Mouse (Mus musculus) brain, embryonic 14.5 days (tissue): ENCODE measurements around the gene Ptgir. TPM values are rescaled to one million over a fixed set of nuclear protein-coding genes. Genes with fewer than 3 reads are reported as not detected.

Experiments used
- DNase-seq: peaks from one replicate; pipeline ENCODE4 v3.0.0-alpha.2; 2011; ENCODE audit warnings: low read depth
- CTCF ChIP-seq: fragments of 200-500 bp; IDR thresholded peaks from 2 replicates; pipeline ENCODE4 v1.5.1; 2012; ENCODE audit warnings: inconsistent platforms, mild to moderate bottlenecking, moderate library complexity, borderline replicate concordance; ENCODE audit not compliant: insufficient read depth, insufficient read length; ENCODE audit errors: extremely low read depth
- POLR2A ChIP-seq: fragments of 200-500 bp; IDR thresholded peaks from 2 replicates; pipeline ENCODE4 v1.6.1; 2012; ENCODE audit warnings: mild to moderate bottlenecking, inconsistent platforms, borderline replicate concordance; ENCODE audit not compliant: poor library complexity, insufficient read depth, insufficient read length, severe bottlenecking; ENCODE audit errors: extremely low read depth
- polyA plus RNA-seq: library from polyadenylated mRNA; depleted of rRNA; stranded (reverse); fragments of >200 nt; gene quantifications from 2 replicates; pipeline ENCODE4 v1.2.3, GENCODE M21; 2012

Ptgir gene
- polyA plus RNA-seq, 1 experiment = 0.75 TPM

- DNase-seq = peak; percentile 30
- no peak for TF ChIP-seq POLR2A
- TF ChIP-seq CTCF = no peak
Measured at GRCm38 (mm10) chr7:16876006-16876405, 30.3 kb upstream of the Ptgir start.

DNA sequence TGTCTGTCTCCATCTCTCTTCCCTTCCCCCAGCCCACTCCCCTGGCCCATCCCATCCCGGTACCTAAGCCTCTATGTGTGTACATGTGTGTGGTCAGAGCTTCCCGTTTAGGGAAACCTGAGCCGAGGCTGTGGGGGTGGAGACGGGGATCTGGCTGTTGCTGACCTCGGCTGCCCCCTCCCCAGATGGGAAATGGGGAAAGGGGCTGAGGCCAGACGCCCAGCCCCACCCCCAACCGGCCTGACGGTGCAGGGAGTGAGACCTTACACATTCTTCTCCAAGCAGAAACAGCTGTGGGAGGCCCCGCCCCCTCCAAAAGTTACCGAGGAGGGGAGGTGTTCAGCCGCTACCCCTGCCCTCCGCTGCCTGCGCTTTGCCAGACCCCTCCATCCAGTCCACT, 29.7 kb upstream of the Ptgir start:
- no peak for TF ChIP-seq POLR2A
- TF ChIP-seq CTCF = no peak
- no peak for DNase-seq

GRCm38 (mm10) chr7:16877717-16878116, 28.6 kb upstream of the Ptgir start:
- no peak for DNase-seq
- TF ChIP-seq POLR2A = no peak
- TF ChIP-seq CTCF = no peak

DNA sequence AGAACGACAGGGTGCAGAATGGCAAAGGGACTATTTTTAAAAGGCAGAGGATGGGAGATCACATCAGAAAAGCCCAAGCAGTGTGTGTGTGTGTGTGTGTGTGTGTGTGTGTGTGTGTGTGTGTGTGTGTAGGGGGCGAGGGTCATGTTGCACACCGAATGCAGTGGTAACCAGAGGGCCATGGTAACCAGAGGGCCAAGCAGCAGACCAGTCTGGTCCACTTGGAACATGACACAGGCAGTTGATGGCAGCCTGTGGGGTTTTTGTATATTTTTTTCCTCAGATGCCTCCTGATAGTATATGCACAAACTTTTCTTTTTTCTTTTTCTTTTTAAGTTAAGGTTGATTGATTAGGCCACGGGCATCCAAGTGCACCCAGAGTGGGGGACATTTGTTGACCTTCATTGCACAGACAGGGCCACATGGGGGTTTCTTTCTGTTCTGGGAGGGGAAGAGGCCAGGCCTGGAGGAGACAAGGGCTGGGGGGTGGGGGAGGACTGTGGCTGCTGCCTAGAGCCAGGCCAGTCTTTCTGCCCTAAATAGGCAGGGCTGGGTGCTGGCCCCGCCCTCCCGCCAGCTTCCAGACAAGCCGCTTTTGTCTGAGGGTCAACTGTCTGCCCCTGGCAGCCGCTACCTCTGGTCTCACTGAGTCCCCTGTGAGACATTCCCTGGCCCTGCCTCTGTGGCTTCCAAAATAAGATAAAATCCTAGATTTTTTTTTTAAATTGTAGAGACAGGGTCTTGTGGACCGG, 26.3 kb upstream of the Ptgir start:
- no peak for TF ChIP-seq POLR2A
- TF ChIP-seq CTCF = no peak
- DNase-seq = peak; percentile 87

DNA sequence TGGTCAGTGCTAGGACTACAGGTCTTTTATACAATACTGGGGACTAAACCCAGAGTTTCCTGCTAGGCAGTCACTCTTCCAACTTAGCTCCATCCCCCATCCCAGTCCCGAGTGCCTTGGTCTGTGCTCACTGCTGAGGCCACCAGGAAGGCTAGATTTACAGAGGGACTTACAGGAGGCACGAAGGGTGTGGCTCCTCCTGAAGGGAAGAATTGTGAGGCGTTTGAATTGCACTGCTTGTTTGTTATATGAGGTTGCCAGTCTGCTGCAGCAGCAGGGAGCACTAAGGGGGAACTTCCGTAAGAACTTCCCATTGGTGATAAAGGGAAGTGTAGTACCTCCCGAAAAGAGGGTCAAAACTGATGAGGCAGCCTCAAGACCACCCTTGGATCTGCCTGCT, 25.7 kb upstream of the Ptgir start:
- TF ChIP-seq CTCF (no peak), POLR2A (no peak)

DNA sequence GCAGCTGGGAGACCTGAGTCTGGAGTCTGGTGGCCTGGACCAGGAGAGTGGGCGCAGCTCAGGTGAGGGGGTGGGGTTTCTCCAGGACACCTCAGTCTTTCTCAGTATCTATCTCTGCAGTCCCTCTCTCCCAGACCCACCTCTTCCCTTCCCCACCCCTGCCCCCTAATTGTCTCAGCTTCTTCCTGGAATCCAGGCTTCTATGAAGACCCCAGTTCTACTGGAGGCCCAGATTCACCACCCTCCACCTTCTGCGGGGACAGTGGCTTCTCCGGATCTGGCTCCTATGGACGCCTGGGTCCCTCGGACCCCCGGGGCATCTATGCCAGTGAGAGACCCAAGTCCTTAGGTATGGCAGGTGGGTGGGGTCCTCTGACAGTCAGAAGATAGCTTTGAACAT, 23.1 kb upstream of the Ptgir start:
- TF ChIP-seq POLR2A (no peak), CTCF (no peak)
- DNase-seq = no peak

More for the DNA sequence above, 25.7 kb upstream of the Ptgir start:
- no peak for DNase-seq

GRCm38 (mm10) chr7:16884334-16884733, 22.0 kb upstream of the Ptgir start:
- no peak for DNase-seq
- TF ChIP-seq POLR2A (no peak), CTCF (no peak)

GRCm38 (mm10) chr7:16885271-16885776, 21.0 kb upstream of the Ptgir start:
- DNase-seq = peak; percentile 44
- TF ChIP-seq CTCF (no peak), POLR2A (no peak)

DNA sequence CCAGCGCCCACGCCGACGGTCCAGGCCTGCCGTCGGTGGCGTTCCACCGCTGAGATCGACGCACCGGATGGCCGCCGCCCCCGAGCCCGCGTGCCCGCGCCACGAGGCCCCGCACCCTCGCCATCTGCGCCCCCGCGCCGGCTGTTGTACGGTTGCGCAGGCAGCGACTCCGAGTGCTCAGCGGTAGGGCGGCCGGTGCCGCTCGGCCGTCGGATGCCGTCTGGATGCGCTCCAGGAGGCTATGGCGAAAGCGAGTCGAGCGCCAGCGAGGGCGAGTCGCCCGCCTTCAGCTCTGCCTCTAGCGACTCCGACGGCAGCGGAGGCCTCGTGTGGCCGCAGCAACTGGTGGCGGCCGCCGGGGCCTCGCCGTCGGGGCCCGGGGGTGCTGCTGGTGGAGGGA, 20.4 kb upstream of the Ptgir start:
- TF ChIP-seq POLR2A (no peak), CTCF (no peak)
- no peak for DNase-seq

DNA sequence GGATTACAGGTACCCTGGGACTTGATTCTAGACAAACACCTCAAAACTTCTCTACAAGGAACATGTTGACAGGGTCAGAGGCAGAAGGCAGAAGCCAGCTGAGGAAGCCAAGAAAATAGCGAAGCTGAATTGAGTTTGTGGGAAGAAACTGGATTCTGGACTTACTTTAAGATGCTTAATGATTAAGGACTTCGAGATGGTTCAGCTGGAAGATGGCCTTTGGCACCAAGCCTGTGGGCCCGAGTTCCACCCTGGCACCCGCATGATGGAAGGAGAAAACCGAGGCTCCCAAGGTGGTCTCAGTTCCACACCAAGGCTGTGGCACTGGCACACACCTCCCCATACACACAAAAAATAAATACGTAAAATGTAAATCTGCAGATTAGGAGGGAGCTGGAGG, 15.8 kb upstream of the Ptgir start:
- DNase-seq = no peak
- TF ChIP-seq CTCF (no peak), POLR2A (no peak)

- TF ChIP-seq POLR2A (no peak), CTCF (no peak)
- no peak for DNase-seq
Measured at GRCm38 (mm10) chr7:16890944-16891343, 15.3 kb upstream of the Ptgir start.

GRCm38 (mm10) chr7:16891641-16892351, 14.5 kb upstream of the Ptgir start, which contains the start of gene Gng8:
Gene Gng8 (plus strand): TSS chr7:16891786.
- TF ChIP-seq POLR2A = no peak
- TF ChIP-seq CTCF = peak; percentile 90
- DNase-seq = peak; percentile 94

- TF ChIP-seq POLR2A = no peak
- no peak for TF ChIP-seq CTCF
- DNase-seq = no peak
Measured at GRCm38 (mm10) chr7:16892352-16892730, 13.9 kb upstream of the Ptgir start.
